Mouse (Mus musculus) embryonic facial prominence, embryonic 15.5 days (tissue): ENCODE results near the gene Prss30. TPM values are rescaled to one million over a fixed set of nuclear protein-coding genes. Genes with fewer than 3 reads are reported as not detected.

Experiments used
- ATAC-seq: fragments of 200-750 bp; cut with Nextera tagmentation; 2 replicates; pipeline ENCODE4 v1.8.0; 2017; ENCODE audit warnings: low read depth, moderate TSS enrichment; ENCODE audit not compliant: insufficient number of reproducible peaks, low FRiP score, low TSS enrichment
- H3K27ac ChIP-seq: fragments of 300-500 bp; sonication (generic); replicated peaks from 2 replicates; pipeline ENCODE4 v1.5.1; 2015; ENCODE audit warnings: mild to moderate bottlenecking, inconsistent platforms
- H3K27me3 ChIP-seq: fragments of 300-500 bp; sonication (generic); 2 replicates; pipeline ENCODE4 v1.6.1; 2015; ENCODE audit warnings: inconsistent platforms
- H3K36me3 ChIP-seq: fragments of 300-500 bp; sonication (generic); 2 replicates; pipeline ENCODE4 v1.6.1; 2015; ENCODE audit warnings: mild to moderate bottlenecking, inconsistent platforms
- H3K4me1 ChIP-seq: fragments of 300-500 bp; sonication (generic); 2 replicates; pipeline ENCODE4 v1.6.1; 2015; ENCODE audit warnings: inconsistent platforms
- H3K4me2 ChIP-seq: fragments of 300-500 bp; sonication (generic); replicated peaks from 2 replicates; pipeline ENCODE4 v1.6.1; 2015; ENCODE audit warnings: mild to moderate bottlenecking, inconsistent platforms
- H3K4me3 ChIP-seq: fragments of 300-500 bp; sonication (generic); replicated peaks from 2 replicates; pipeline ENCODE4 v1.5.1; 2015; ENCODE audit warnings: mild to moderate bottlenecking, inconsistent platforms
- H3K9ac ChIP-seq: fragments of 300-500 bp; sonication (generic); 2 replicates; pipeline ENCODE4 v1.6.1; 2015; ENCODE audit warnings: inconsistent platforms
- H3K9me3 ChIP-seq: fragments of 300-500 bp; sonication (generic); replicated peaks from 2 replicates; pipeline ENCODE4 v1.6.1; 2016; ENCODE audit warnings: inconsistent platforms
- WGBS: fragments of 180-500 bp; shearing (Covaris S2); methylation state at CpG from one replicate; pipeline ENCODE4 v1.1.7; 2015; 5-methylcytosine and 5-hydroxymethylcytosine counted together
- polyA plus RNA-seq: library from polyadenylated mRNA; unstranded; fragments of >200 nt; fragmentation: Nextera tagmentation; extraction: Ambion mirVana; gene quantifications from 2 replicates; pipeline ENCODE4 v1.2.1, GENCODE M21; 2015

The Prss30 gene
- polyA plus RNA-seq, 1 experiment from 2014 or later, result not detected

- ATAC-seq, result no peak
- WGBS, result 86% methylated on average over 3 of the region's 3 CpGs
- H3K27ac ChIP-seq, result no peak overlapping the region
- H3K36me3 ChIP-seq, result no peaks in the 10 kb centered on the region
- no peaks in the 10 kb centered on the region for H3K27me3 ChIP-seq
- H3K4me3 ChIP-seq, result no peak overlapping the region
- no peak overlapping the region for H3K9ac ChIP-seq
- H3K4me1 ChIP-seq, result no peaks in the 10 kb centered on the region
- H3K4me2 ChIP-seq, result no peak overlapping the region
- no peaks in the 10 kb centered on the region for H3K9me3 ChIP-seq
Measured at GRCm38 (mm10) chr17:24005049-24005448, 24.7 kb upstream of the Prss30 start.

GRCm38 (mm10) chr17:24004071-24004665 lies 23.8 kb upstream of the Prss30 start:
- no peak overlapping the region for H3K4me2 ChIP-seq
- H3K9ac ChIP-seq, result no peak overlapping the region
- ATAC-seq, result no peak
- H3K36me3 ChIP-seq, result no peaks in the 10 kb centered on the region
- H3K4me3 ChIP-seq, result no peak overlapping the region
- 91% methylated on average over 14 of the region's 14 CpGs for WGBS
- no peaks in the 10 kb centered on the region for H3K4me1 ChIP-seq
- H3K9me3 ChIP-seq, result no peaks in the 10 kb centered on the region
- no peaks in the 10 kb centered on the region for H3K27me3 ChIP-seq
- H3K27ac ChIP-seq, result no peak overlapping the region

- Histone ChIP-seq H3K9me3 (no peaks in the 10 kb centered on the region), H3K4me1 (peaks cover 7% of the 10 kb centered on the region; the same call in 1 of the 2 replicates)
- 59% methylated on average over 5 of the region's 5 CpGs for WGBS
Measured at GRCm38 (mm10) chr17:24000404-24000803, 20.0 kb upstream of the Prss30 start.

GRCm38 (mm10) chr17:23998383-23998782 lies 18.0 kb upstream of the Prss30 start:
- 63% methylated on average over 6 of the region's 6 CpGs for WGBS
- Histone ChIP-seq H3K4me1 (peaks cover 12% of the 10 kb centered on the region), H3K4me2 (no peak overlapping the region), H3K36me3 (no peaks in the 10 kb centered on the region), H3K4me3 (no peak overlapping the region), H3K9ac (no peak overlapping the region), H3K27me3 (no peaks in the 10 kb centered on the region), H3K27ac (no peak overlapping the region), H3K9me3 (no peaks in the 10 kb centered on the region)
- ATAC-seq, result no peak

More at GRCm38 (mm10) chr17:24000404-24000803, 20.0 kb upstream of the Prss30 start:
- no peak for ATAC-seq
- no peak overlapping the region for H3K27ac ChIP-seq
- no peak overlapping the region for H3K4me2 ChIP-seq
- H3K27me3 ChIP-seq, result no peaks in the 10 kb centered on the region
- no peak overlapping the region for H3K9ac ChIP-seq
- no peak overlapping the region for H3K4me3 ChIP-seq
- no peaks in the 10 kb centered on the region for H3K36me3 ChIP-seq

- H3K9ac ChIP-seq, result no peak within 1 kb of the TSS
- 35% methylated on average over 2 of the region's 2 CpGs for WGBS
- no peaks in the 10 kb centered on the region for H3K36me3 ChIP-seq
- peak; percentile 31; the same call in 1 of the 2 replicates for ATAC-seq
- H3K27me3 ChIP-seq, result no peaks in the 10 kb centered on the region
- H3K27ac ChIP-seq, result no peak within 1 kb of the TSS
- H3K4me2 ChIP-seq, result peak within 1 kb of the TSS; percentile 17; the same call in 1 of the 2 replicates
- peaks cover 15% of the 10 kb centered on the region for H3K4me1 ChIP-seq
- H3K4me3 ChIP-seq, result no peak within 1 kb of the TSS
- no peaks in the 10 kb centered on the region for H3K9me3 ChIP-seq
Measured at GRCm38 (mm10) chr17:23997901-23998300, 17.5 kb upstream of the Prss30 start, which contains the start of gene Prss22. Gene Prss22 (minus strand): TSS chr17:23998100.

GRCm38 (mm10) chr17:23995421-23995820 lies 15.1 kb upstream of the Prss30 start:
- ATAC-seq, result no peak
- Histone ChIP-seq H3K9ac (no peak overlapping the region), H3K9me3 (no peaks in the 10 kb centered on the region), H3K27ac (no peak overlapping the region), H3K4me3 (no peak overlapping the region), H3K27me3 (no peaks in the 10 kb centered on the region), H3K4me2 (no peak overlapping the region), H3K4me1 (peaks cover 15% of the 10 kb centered on the region), H3K36me3 (no peaks in the 10 kb centered on the region)
- 35% methylated on average over 1 of the region's 1 CpGs for WGBS

GRCm38 (mm10) chr17:23994667-23995066 lies 14.3 kb upstream of the Prss30 start:
- no peaks in the 10 kb centered on the region for H3K9me3 ChIP-seq
- no peaks in the 10 kb centered on the region for H3K27me3 ChIP-seq
- H3K36me3 ChIP-seq, result no peaks in the 10 kb centered on the region
- no peak overlapping the region for H3K4me3 ChIP-seq
- WGBS, result 63% methylated on average over 7 of the region's 7 CpGs
- peaks cover 15% of the 10 kb centered on the region for H3K4me1 ChIP-seq
- no peak overlapping the region for H3K27ac ChIP-seq
- ATAC-seq, result no peak
- no peak overlapping the region for H3K4me2 ChIP-seq
- H3K9ac ChIP-seq, result no peak overlapping the region

- H3K9me3 ChIP-seq, result no peaks in the 10 kb centered on the region
- peak; percentile 58; the same call in 1 of the 2 replicates for ATAC-seq
- 9% methylated on average over 31 of the region's 31 CpGs for WGBS
Measured at GRCm38 (mm10) chr17:23993559-23994428, 13.4 kb upstream of the Prss30 start.

GRCm38 (mm10) chr17:23992789-23993553 lies 12.6 kb upstream of the Prss30 start:
- no peaks in the 10 kb centered on the region for H3K9me3 ChIP-seq
- no peak overlapping the region for H3K9ac ChIP-seq
- H3K4me2 ChIP-seq, result peak overlapping the region; percentile 57
- no peak overlapping the region for H3K27ac ChIP-seq
- peaks cover 9% of the 10 kb centered on the region; the same call in 1 of the 2 replicates for H3K4me1 ChIP-seq
- ATAC-seq, result no peak
- H3K4me3 ChIP-seq, result peak overlapping the region; percentile 32
- H3K27me3 ChIP-seq, result no peaks in the 10 kb centered on the region
- H3K36me3 ChIP-seq, result no peaks in the 10 kb centered on the region
- WGBS, result 68% methylated on average over 9 of the region's 9 CpGs

More at GRCm38 (mm10) chr17:23993559-23994428, 13.4 kb upstream of the Prss30 start:
- Histone ChIP-seq H3K9ac (peak overlapping the region; percentile 35), H3K27ac (no peak overlapping the region), H3K4me2 (peak overlapping the region; percentile 57), H3K4me3 (peak overlapping the region; percentile 32), H3K27me3 (no peaks in the 10 kb centered on the region), H3K36me3 (no peaks in the 10 kb centered on the region), H3K4me1 (peaks cover 15% of the 10 kb centered on the region)

- Histone ChIP-seq H3K4me3 (no peak overlapping the region), H3K9me3 (no peaks in the 10 kb centered on the region), H3K4me1 (peaks cover 8% of the 10 kb centered on the region; the same call in 1 of the 2 replicates), H3K9ac (no peak overlapping the region), H3K27me3 (no peaks in the 10 kb centered on the region), H3K4me2 (no peak overlapping the region), H3K36me3 (no peaks in the 10 kb centered on the region), H3K27ac (no peak overlapping the region)
- no peak for ATAC-seq
- 41% methylated on average over 2 of the region's 2 CpGs for WGBS
Measured at GRCm38 (mm10) chr17:23989802-23990201, 9.4 kb upstream of the Prss30 start.

GRCm38 (mm10) chr17:23984989-23985388 lies 4.6 kb upstream of the Prss30 start:
- 66% methylated on average over 1 of the region's 1 CpGs for WGBS
- H3K27ac ChIP-seq, result no peak overlapping the region
- no peaks in the 10 kb centered on the region; the same call in 1 of the 2 replicates for H3K27me3 ChIP-seq
- H3K36me3 ChIP-seq, result no peaks in the 10 kb centered on the region
- no peaks in the 10 kb centered on the region for H3K9me3 ChIP-seq
- no peak for ATAC-seq
- H3K4me3 ChIP-seq, result no peak overlapping the region
- H3K4me2 ChIP-seq, result no peak overlapping the region
- H3K9ac ChIP-seq, result no peak overlapping the region
- H3K4me1 ChIP-seq, result no peaks in the 10 kb centered on the region
